Mouse (Mus musculus) forebrain, embryonic 16.5 days (tissue): Measurements from ENCODE around the gene Zfp692. TPM values are rescaled to one million over a fixed set of nuclear protein-coding genes. Genes with fewer than 3 reads are reported as not detected.

Experiments
- ATAC-seq: fragments of 200-750 bp; cut with Nextera tagmentation; 2 replicates; pipeline ENCODE4 v1.8.0; 2017; ENCODE audit warnings: mild to moderate bottlenecking, moderate library complexity
- H3K27ac ChIP-seq: fragments of 300-500 bp; sonication (generic); 2 replicates; pipeline ENCODE4 v1.5.1; 2014; ENCODE audit warnings: low read length, control low read depth
- H3K27me3 ChIP-seq: fragments of 300-500 bp; sonication (generic); replicated peaks from 2 replicates; pipeline ENCODE4 v1.6.1; 2014; ENCODE audit warnings: low read length; ENCODE audit not compliant: control insufficient read depth, insufficient read depth
- H3K36me3 ChIP-seq: fragments of 300-500 bp; sonication (generic); 2 replicates; pipeline ENCODE4 v1.6.1; 2014; ENCODE audit not compliant: control insufficient read depth, insufficient read depth
- H3K4me1 ChIP-seq: fragments of 300-500 bp; sonication (generic); replicated peaks from 2 replicates; pipeline ENCODE4 v1.6.1; 2014; ENCODE audit warnings: low read length; ENCODE audit not compliant: control insufficient read depth, insufficient read depth
- H3K4me2 ChIP-seq: fragments of 300-500 bp; sonication (generic); 2 replicates; pipeline ENCODE4 v1.6.1; 2014; ENCODE audit warnings: mild to moderate bottlenecking, low read length, control low read depth
- H3K4me3 ChIP-seq: fragments of 300-500 bp; sonication (generic); replicated peaks from 2 replicates; pipeline ENCODE4 v1.5.1; 2014; ENCODE audit warnings: mild to moderate bottlenecking, low read length, control low read depth
- H3K9ac ChIP-seq: fragments of 300-500 bp; sonication (generic); replicated peaks from 2 replicates; pipeline ENCODE4 v1.6.1; 2014; ENCODE audit warnings: low read depth, low read length, control low read depth
- H3K9me3 ChIP-seq: fragments of 300-500 bp; sonication (generic); 2 replicates; pipeline ENCODE4 v1.6.1; 2016; ENCODE audit warnings: low read length; ENCODE audit not compliant: control insufficient read depth
- WGBS: fragments of 180-500 bp; shearing (Covaris S2); extraction: QIAGEN DNeasy Blood & Tissue Kit; methylation state at CpG from one replicate; pipeline ENCODE4 v1.1.7; 2014; 5-methylcytosine and 5-hydroxymethylcytosine counted together
- polyA plus RNA-seq: library from polyadenylated mRNA; unstranded; fragments of >200 nt; fragmentation: Nextera tagmentation; extraction: Ambion mirVana; gene quantifications from 2 replicates; pipeline ENCODE4 v1.2.1, GENCODE M21; 2015

The Zfp692 gene
- polyA plus RNA-seq, 1 experiment from 2014 or later, result 42.9 TPM

DNA sequence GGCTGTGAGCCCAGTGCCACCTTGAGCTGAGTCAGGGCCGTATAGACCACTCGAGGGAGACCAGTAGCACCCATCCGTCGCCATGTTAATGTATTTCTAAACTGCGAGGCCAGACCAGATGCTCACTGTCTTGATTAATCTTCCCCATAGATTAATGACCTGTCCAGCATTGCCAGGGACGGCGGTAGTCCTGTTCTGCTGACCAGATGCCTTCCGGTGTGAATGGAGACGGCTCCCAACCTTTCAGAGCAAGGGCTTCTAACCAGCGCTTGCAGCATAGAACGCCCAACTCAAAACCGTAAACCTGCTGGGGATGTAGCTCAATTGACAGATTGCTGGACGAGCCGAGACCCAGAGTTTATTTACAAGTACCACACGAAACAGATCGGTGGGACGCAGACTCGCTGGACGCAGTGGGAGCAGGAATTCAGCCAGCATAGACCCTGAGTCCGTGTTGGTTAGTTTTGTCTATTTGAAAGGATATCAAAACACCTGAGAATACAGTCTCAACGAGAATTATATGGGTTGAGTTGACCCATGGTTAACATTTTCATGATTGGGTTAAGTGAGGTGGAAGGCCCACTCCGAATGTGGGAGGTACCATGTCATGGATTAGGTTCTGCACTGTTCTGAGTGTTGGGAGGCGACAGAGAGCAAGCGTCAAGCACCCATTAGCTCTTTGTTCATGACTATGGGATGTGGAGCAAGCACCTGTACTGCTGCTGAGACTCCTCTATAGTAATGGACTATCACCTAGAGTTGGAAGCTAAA is 16.9 kb downstream of the Zfp692 start:
- Histone ChIP-seq H3K4me1 (peaks cover 24% of the 10 kb centered on the region), H3K27me3 (no peaks in the 10 kb centered on the region), H3K4me3 (peak overlapping the region; percentile 81), H3K27ac (peak overlapping the region; percentile 95), H3K4me2 (peak overlapping the region; percentile 86), H3K9ac (peak overlapping the region; percentile 94), H3K9me3 (no peaks in the 10 kb centered on the region), H3K36me3 (peaks cover 19% of the 10 kb centered on the region)
- ATAC-seq, result 0 out of 2 replicates have a peak, but pooled peaks have one; percentile 8
- WGBS, result 11% methylated on average over 24 of the region's 24 CpGs

GRCm38 (mm10) chr11:58324614-58325229 is 17.9 kb downstream of the Zfp692 start:
- H3K4me1 ChIP-seq, result peaks cover 33% of the 10 kb centered on the region

DNA sequence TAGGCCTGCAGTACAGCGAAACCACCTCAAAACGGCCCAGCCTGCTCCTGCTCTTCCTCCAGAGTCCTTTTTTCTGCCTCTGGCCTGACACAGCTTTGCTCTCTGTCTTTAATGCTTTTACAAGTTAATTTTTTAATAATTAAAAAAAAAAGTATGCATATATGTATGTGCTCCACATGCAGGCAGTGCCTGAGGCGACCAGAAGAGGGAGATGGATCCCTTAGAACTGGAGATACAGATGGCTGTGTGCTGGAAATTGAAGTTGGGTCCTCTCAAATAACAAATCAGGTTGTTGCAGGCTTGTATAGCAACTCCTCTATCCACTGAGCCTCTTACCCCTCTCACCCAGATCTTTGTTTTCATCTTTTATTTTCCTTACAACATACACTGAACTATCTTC is 19.9 kb downstream of the Zfp692 start:
- Histone ChIP-seq H3K9ac (no peak overlapping the region), H3K4me3 (no peak overlapping the region), H3K9me3 (no peaks in the 10 kb centered on the region), H3K27ac (no peak overlapping the region), H3K4me2 (no peak overlapping the region), H3K36me3 (peaks cover 13% of the 10 kb centered on the region), H3K27me3 (no peaks in the 10 kb centered on the region), H3K4me1 (peaks cover 38% of the 10 kb centered on the region)
- no peak for ATAC-seq
- WGBS, result 90% methylated on average over 3 of the region's 3 CpGs

More at GRCm38 (mm10) chr11:58324614-58325229, 17.9 kb downstream of the Zfp692 start:
- Histone ChIP-seq H3K9me3 (no peaks in the 10 kb centered on the region), H3K27ac (no peak overlapping the region), H3K9ac (no peak overlapping the region), H3K36me3 (peaks cover 13% of the 10 kb centered on the region), H3K4me3 (no peak overlapping the region), H3K27me3 (no peaks in the 10 kb centered on the region), H3K4me2 (no peak overlapping the region)
- ATAC-seq, result no peak
- WGBS, result 85% methylated on average over 3 of the region's 3 CpGs

DNA sequence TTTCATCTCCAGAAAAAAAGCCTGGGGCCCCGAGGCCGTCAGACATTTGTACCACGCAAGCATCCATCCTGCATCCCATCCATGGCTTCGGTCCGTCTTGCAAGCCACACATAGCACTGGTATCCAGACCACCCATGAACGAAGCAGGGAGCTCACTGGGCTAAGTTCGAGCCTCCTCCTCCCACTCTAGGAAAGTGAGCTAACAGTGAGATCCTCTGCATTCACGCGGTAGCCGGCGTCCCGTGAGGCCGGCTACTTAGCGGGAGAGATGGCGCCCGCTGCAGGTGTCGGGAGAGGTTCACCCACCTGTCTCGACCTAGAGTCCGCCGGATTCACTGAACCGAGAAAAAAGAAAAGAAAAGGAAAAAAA is 23.0 kb downstream of the Zfp692 start:
- ATAC-seq, result peak; percentile 41
- Histone ChIP-seq H3K4me1 (peaks cover 34% of the 10 kb centered on the region), H3K36me3 (peaks cover 13% of the 10 kb centered on the region), H3K4me2 (peak overlapping the region; percentile 99), H3K9ac (peak overlapping the region; percentile 83), H3K4me3 (peak overlapping the region; percentile 92), H3K9me3 (no peaks in the 10 kb centered on the region), H3K27ac (0 out of 2 replicates have a peak overlapping the region, but pooled peaks have one; percentile 51), H3K27me3 (no peaks in the 10 kb centered on the region)
- WGBS, result under 1% methylated on average over 21 of the region's 21 CpGs

- peak within 1 kb of the TSS; percentile 92 for H3K4me3 ChIP-seq
- peak within 1 kb of the TSS; percentile 74 for H3K27ac ChIP-seq
- ATAC-seq, result peak; percentile 96
- peaks cover 34% of the 10 kb centered on the region for H3K4me1 ChIP-seq
- H3K36me3 ChIP-seq, result peaks cover 13% of the 10 kb centered on the region
- H3K4me2 ChIP-seq, result peak within 1 kb of the TSS; percentile 99
- under 1% methylated on average over 52 of the region's 52 CpGs for WGBS
- no peaks in the 10 kb centered on the region for H3K9me3 ChIP-seq
- peak within 1 kb of the TSS; percentile 83 for H3K9ac ChIP-seq
- H3K27me3 ChIP-seq, result no peaks in the 10 kb centered on the region
These were observed 23.6 kb downstream of the Zfp692 start, which contains the start of the genes Zfp672 and Sh3bp5l for GRCm38 (mm10) chr11:58330276-58331148. Zfp672 (minus strand) TSS chr11:58330339. Sh3bp5l (plus strand) TSS chr11:58330724.

DNA sequence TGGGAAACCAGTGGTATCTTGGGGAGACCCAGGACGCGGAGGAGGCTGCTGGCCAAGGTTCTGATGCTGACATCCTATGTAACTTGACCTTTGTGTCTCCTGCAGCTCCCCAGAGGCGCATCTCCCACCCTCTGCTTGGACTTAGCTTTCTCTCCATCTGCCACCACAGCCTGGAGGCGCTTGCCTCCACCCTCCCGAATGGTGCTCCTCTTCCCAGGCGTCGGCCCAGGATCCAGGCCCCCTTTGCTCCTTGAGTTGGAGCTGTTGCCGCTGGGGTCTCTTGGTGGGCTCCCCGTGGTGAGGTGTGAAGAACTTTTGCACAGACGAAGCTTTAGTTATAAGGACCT is 24.3 kb downstream of the Zfp692 start:
- WGBS, result 16% methylated on average over 10 of the region's 10 CpGs
- H3K4me1 ChIP-seq, result peaks cover 34% of the 10 kb centered on the region
- peak; percentile 4; the same call in 1 of the 2 replicates for ATAC-seq
- H3K36me3 ChIP-seq, result peaks cover 13% of the 10 kb centered on the region
- no peak overlapping the region for H3K27ac ChIP-seq
- no peaks in the 10 kb centered on the region for H3K9me3 ChIP-seq
- no peaks in the 10 kb centered on the region for H3K27me3 ChIP-seq
- H3K9ac ChIP-seq, result peak overlapping the region; percentile 80
- peak overlapping the region; percentile 95 for H3K4me2 ChIP-seq
- H3K4me3 ChIP-seq, result peak overlapping the region; percentile 92

- H3K27me3 ChIP-seq, result no peaks in the 10 kb centered on the region
- H3K4me3 ChIP-seq, result peak overlapping the region; percentile 92
- H3K36me3 ChIP-seq, result peaks cover 16% of the 10 kb centered on the region
- peak overlapping the region; percentile 95 for H3K4me2 ChIP-seq
- peak overlapping the region; percentile 80; the same call in 1 of the 2 replicates for H3K9ac ChIP-seq
- WGBS, result 84% methylated on average over 6 of the region's 6 CpGs
- H3K27ac ChIP-seq, result no peak overlapping the region
- no peaks in the 10 kb centered on the region for H3K9me3 ChIP-seq
- H3K4me1 ChIP-seq, result peaks cover 34% of the 10 kb centered on the region
- no peak for ATAC-seq
These were observed 24.7 kb downstream of the Zfp692 start for GRCm38 (mm10) chr11:58331546-58331945.

DNA sequence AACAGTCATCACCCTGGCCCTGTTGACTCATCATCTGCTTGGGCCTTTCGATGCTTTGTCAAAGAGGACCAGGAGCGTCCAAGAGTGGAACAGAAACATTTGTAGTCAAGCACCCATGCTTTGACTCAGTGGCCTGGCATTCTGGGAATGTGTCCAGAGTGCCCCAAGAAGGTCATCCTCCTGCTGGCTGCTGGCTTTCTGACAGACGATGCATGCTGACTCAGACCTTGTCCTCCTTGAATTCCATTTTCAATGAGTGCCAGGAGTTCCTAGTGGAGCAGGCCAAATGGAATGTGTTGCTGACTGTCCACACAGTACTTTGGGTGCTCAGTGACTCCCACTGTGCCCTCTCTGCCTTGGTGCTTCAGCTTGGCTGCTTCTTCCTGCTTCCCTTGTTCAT is 27.9 kb downstream of the Zfp692 start:
- no peak for ATAC-seq
- H3K4me3 ChIP-seq, result no peak overlapping the region
- H3K9ac ChIP-seq, result no peak overlapping the region
- H3K9me3 ChIP-seq, result no peaks in the 10 kb centered on the region
- no peak overlapping the region for H3K27ac ChIP-seq
- H3K4me1 ChIP-seq, result peaks cover 23% of the 10 kb centered on the region
- 73% methylated on average over 3 of the region's 3 CpGs for WGBS
- peaks cover 21% of the 10 kb centered on the region for H3K36me3 ChIP-seq
- H3K27me3 ChIP-seq, result no peaks in the 10 kb centered on the region
- no peak overlapping the region for H3K4me2 ChIP-seq

DNA sequence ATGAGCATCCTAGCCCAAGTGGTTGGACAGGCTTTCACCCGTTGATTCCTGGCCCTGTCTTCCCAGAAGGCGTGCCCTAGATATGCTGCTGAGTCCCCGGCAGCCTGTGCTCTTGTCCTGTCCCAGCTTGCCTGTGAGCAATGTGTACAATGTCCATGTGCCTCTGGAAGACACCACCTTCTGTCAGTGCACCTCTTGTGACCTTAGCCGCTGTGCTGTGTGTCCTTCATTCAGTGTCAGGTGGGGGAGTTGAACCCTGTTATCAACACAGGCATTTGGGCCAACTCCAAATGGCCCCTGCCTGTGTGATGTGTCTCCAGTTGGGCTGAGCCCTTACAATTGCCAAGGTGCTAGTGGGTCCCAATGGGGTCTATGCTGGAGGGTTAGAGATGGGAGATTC is 39.9 kb downstream of the Zfp692 start:
- H3K4me2 ChIP-seq, result no peak overlapping the region
- H3K27me3 ChIP-seq, result no peaks in the 10 kb centered on the region
- H3K36me3 ChIP-seq, result peaks cover 20% of the 10 kb centered on the region
- ATAC-seq, result no peak
- no peaks in the 10 kb centered on the region for H3K4me1 ChIP-seq
- no peak overlapping the region for H3K4me3 ChIP-seq
- no peak overlapping the region for H3K9ac ChIP-seq
- WGBS, result 97% methylated on average over 4 of the region's 4 CpGs
- no peak overlapping the region for H3K27ac ChIP-seq
- H3K9me3 ChIP-seq, result no peaks in the 10 kb centered on the region
